Mouse (Mus musculus): ENCODE measurements around the gene Slc35g1. TPM values are rescaled to one million over a fixed set of nuclear protein-coding genes. Genes with fewer than 3 reads are reported as not detected.

The Slc35g1 gene
- polyA plus RNA-seq, 1 experiment from 2014 or later: 0.78 TPM

DNA sequence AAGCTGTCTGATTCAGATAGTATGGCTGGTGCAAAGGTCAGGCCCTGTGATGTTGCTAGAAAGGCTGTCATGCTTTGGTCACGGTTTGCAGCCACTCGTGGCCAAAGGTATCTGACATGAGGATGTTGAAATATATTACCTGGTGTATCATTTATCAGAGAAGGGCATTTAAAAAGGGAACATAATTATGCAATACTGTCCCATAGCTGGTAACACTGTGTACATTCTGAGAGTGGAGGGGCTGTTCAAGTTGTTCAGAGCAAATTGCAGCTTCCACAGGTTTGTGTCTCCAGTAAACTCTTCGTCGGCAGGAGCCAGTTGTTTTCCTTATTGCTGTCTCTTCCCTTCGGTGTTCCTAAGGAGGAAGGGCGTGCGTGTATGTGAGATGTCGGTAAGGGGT, 3.2 kb downstream of the Slc35g1 start:
- WGBS: 95% methylated on average over 8 of the region's 8 CpGs
- Histone ChIP-seq H3K4me1 (peaks cover 12% of the 10 kb centered on the region), H3K27ac (replicated peaks) (no peak overlapping the region), H3K27me3 (replicated peaks) (no peaks in the 10 kb centered on the region), H3K4me3 (replicated peaks) (no peak overlapping the region), H3K36me3 (no peaks in the 10 kb centered on the region), H3K9me3 (replicated peaks) (no peaks in the 10 kb centered on the region), H3K9ac (replicated peaks) (no peak overlapping the region), H3K4me2 (no peak overlapping the region)
- ATAC-seq (ENCODE audit: low FRiP score): no peak

DNA sequence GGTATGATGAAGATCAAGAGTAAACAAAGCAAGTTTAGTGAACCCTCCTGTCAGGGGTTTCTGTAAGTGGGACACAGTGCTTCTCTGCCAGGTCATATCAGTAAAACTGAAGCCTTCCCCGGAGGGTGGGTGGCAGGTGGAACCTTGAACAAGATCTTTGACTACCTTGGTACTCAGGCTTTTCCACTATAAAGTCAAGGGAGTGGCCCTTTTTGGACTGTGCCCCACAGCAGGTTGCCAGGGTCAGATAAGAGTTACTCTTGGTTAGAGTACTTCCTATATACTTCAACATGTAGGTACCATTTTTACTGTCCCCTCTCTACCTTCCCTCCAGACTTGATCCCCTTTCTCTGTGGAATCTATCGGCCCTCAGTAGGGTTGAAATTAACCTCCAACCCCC, 5.1 kb downstream of the Slc35g1 start:
- WGBS: 92% methylated on average over 2 of the region's 2 CpGs
- no peak overlapping the region for H3K27ac ChIP-seq (replicated peaks)
- ATAC-seq (ENCODE audit: low FRiP score): no peak

DNA sequence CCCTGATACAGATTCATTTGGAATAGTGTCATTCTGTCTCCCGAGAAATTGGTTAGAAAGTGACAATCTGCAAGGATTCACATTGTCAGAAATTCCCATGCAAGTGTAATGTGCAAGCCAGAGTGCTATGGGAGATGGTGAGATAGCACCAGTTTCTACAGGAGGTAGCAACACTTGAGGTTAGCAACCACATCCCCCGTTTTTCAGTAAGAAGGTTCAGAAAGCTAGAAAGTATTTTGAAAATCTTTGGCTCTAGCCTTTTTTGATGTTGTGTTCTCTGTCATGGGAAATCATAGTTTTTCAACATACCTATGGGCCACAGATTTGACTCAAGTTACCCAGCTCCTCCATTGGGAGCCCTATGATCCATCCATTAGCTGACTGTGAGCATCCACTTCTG, 5.6 kb downstream of the Slc35g1 start:
- no peaks in the 10 kb centered on the region for H3K27me3 ChIP-seq (replicated peaks)
- 99% methylated on average over 2 of the region's 2 CpGs for WGBS
- no peak overlapping the region for H3K27ac ChIP-seq (replicated peaks)
- H3K9ac ChIP-seq (replicated peaks): no peak overlapping the region
- no peak for ATAC-seq (ENCODE audit: low FRiP score)
- no peak overlapping the region for H3K4me2 ChIP-seq
- H3K36me3 ChIP-seq: no peaks in the 10 kb centered on the region
- H3K9me3 ChIP-seq (replicated peaks): no peaks in the 10 kb centered on the region
- H3K4me1 ChIP-seq: peaks cover 5% of the 10 kb centered on the region
- H3K4me3 ChIP-seq (replicated peaks): no peak overlapping the region

More for the DNA sequence above, 5.1 kb downstream of the Slc35g1 start:
- H3K9ac ChIP-seq (replicated peaks): no peak overlapping the region
- no peak overlapping the region for H3K4me3 ChIP-seq (replicated peaks)
- H3K4me1 ChIP-seq: peaks cover 7% of the 10 kb centered on the region
- H3K9me3 ChIP-seq (replicated peaks): no peaks in the 10 kb centered on the region
- no peaks in the 10 kb centered on the region for H3K36me3 ChIP-seq
- H3K27me3 ChIP-seq (replicated peaks): no peaks in the 10 kb centered on the region
- no peak overlapping the region for H3K4me2 ChIP-seq

DNA sequence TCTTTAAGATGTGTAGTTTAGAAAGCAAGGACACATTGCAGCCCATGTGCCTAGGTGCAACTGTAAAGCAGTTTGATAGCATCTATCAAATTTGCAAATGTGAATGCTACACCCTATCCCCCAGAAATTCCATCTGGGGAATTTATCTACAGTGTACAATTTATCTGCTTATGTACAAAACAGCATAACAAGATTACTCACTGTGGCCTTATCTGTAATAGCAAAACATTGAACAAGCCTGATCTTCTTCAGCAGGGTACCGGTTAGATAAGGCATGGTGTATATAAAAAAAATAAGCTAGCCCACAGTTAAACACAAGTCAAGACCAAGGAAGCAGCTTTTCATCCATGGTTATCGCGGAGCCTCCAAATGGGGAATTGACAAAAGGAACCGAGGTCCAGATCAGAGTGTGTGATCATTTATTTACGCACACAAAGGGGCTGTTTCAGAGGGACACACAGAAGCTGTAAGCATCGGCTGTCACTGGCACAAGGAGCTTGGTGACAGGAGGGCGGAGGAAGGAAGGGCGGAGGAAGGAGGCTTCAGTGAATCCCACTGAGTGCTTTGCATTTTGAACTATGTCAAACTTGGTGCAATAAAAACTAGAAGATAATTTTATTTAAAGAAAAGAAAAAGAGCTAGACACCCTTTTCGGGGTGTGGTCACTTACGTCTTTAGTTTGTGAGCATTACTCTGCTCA, 14.7 kb downstream of the Slc35g1 start:
- Histone ChIP-seq H3K4me3 (replicated peaks) (no peak overlapping the region), H3K27me3 (replicated peaks) (no peaks in the 10 kb centered on the region), H3K4me1 (no peaks in the 10 kb centered on the region), H3K4me2 (no peak overlapping the region), H3K27ac (replicated peaks) (no peak overlapping the region), H3K36me3 (no peaks in the 10 kb centered on the region), H3K9ac (replicated peaks) (no peak overlapping the region), H3K9me3 (replicated peaks) (no peaks in the 10 kb centered on the region)
- WGBS: 77% methylated on average over 10 of the region's 10 CpGs
- no peak for ATAC-seq (ENCODE audit: low FRiP score)

DNA sequence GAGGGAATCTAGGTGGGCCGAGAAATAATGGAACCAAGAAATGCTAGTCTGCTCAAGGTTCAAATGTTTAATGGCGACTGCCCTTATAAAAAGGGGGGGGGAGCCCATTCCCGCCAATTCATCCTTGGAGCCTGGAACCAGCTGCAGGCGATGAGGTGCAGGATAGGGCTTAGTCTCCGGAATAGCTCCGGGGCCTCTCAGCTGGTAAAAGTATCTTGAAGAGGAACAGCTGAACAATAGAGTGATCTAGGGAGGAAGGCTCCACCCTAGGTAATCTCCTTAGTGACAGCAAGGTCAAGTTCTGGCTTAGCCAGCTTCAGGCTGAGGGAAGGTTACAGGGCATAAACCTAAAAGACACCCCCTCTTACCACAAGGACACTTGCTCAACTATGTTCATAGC, 18.1 kb downstream of the Slc35g1 start:
- no peak overlapping the region for H3K9ac ChIP-seq (replicated peaks)
- no peaks in the 10 kb centered on the region for H3K36me3 ChIP-seq
- ATAC-seq (ENCODE audit: low FRiP score): no peak
- H3K4me1 ChIP-seq: no peaks in the 10 kb centered on the region; the same call in 1 of the 2 replicates
- H3K4me2 ChIP-seq: no peak overlapping the region
- no peak overlapping the region for H3K27ac ChIP-seq (replicated peaks)
- WGBS: 91% methylated on average over 6 of the region's 6 CpGs
- H3K27me3 ChIP-seq (replicated peaks): no peaks in the 10 kb centered on the region
- H3K4me3 ChIP-seq (replicated peaks): no peak overlapping the region
- H3K9me3 ChIP-seq (replicated peaks): no peaks in the 10 kb centered on the region

DNA sequence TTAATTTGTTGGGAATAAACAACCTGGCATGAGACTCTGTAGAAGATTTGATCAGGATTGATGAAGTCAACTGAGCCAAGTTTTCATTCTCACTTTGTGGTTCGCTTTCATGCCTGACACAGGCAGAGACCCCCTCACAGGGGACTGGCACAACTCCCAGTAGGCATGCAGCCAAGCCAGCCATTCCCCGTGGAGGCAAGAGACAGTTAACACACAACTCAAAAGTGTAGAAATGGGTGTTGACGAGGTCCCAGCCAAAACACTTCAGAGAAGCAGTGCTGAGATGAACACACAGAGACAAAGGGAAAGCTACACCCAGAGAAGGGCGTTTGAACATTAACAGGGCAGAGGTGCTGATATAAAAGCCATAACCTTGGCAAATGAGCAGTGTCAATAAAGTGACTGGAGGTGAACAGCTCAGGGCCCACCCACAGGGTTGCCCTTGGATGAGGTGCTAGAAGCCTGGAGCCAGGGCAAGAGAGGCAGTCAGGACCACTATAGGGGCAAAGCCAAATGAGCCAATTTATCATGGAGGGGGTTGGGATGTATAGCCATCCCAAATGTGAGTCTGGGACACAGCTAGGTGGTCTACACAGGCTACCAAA, 23.1 kb downstream of the Slc35g1 start:
- Histone ChIP-seq H3K4me2 (no peak overlapping the region), H3K36me3 (no peaks in the 10 kb centered on the region), H3K4me3 (replicated peaks) (no peak overlapping the region), H3K27ac (replicated peaks) (no peak overlapping the region), H3K27me3 (replicated peaks) (no peaks in the 10 kb centered on the region), H3K4me1 (no peaks in the 10 kb centered on the region; the same call in 1 of the 2 replicates), H3K9ac (replicated peaks) (no peak overlapping the region), H3K9me3 (replicated peaks) (no peaks in the 10 kb centered on the region)
- 52% methylated on average over 4 of the region's 4 CpGs for WGBS
- no peak for ATAC-seq (ENCODE audit: low FRiP score)

DNA sequence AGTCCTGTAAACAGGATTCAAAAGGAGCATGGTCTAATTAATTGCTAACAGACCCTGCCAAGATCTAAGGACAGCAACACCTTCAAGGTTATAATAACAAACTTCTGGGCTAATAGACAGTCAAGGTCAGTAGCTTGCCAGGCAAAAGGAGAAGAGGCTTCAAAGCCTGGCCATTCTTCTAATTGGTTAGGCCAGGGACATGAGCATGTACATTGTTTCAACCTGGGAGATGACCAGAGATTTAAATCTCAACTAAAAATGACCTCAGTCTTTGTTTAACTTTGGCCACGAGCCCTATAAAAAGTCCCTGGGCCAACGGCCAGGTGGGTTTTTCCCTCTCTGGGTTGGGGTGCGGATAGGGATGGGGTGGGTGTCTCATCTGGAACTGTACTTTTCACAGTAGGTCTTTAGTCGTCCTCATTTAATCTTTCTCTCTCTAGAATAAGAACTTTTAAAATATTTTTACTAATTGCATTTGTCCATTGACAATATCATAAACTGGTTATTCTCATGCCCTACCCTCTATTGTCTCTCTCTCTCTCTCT, 25.0 kb downstream of the Slc35g1 start:
- H3K4me2 ChIP-seq: no peak overlapping the region
- H3K27me3 ChIP-seq (replicated peaks): no peaks in the 10 kb centered on the region
- WGBS: 87% methylated on average over 4 of the region's 4 CpGs
- no peak for ATAC-seq (ENCODE audit: low FRiP score)
- no peak overlapping the region for H3K9ac ChIP-seq (replicated peaks)
- H3K4me1 ChIP-seq: no peaks in the 10 kb centered on the region; the same call in 1 of the 2 replicates
- no peak overlapping the region for H3K27ac ChIP-seq (replicated peaks)
- H3K4me3 ChIP-seq (replicated peaks): no peak overlapping the region
- H3K9me3 ChIP-seq (replicated peaks): no peaks in the 10 kb centered on the region
- H3K36me3 ChIP-seq: no peaks in the 10 kb centered on the region

DNA sequence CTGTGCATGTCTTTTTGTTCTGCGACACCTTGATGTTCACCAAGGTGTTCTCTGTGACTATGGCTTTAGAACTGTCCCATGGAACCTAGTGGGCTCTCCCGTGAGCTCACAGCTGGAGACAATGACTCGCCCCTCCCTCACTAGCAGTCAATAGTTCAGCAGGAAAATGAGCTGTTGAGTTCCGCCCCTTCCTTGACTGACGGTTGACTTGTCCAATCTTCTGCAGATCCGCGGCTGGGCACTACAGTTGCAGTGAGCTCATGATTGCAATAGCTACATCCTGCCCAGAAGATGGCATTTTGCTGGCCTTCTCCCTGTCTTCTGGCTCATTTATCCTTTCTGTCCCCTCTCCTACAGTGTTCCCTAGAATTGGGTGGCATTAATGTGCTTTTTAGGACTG, 25.7 kb downstream of the Slc35g1 start:
- no peaks in the 10 kb centered on the region for H3K9me3 ChIP-seq (replicated peaks)
- H3K36me3 ChIP-seq: no peaks in the 10 kb centered on the region
- 69% methylated on average over 7 of the region's 7 CpGs for WGBS
- H3K27me3 ChIP-seq (replicated peaks): no peaks in the 10 kb centered on the region
- no peak overlapping the region for H3K4me2 ChIP-seq
- H3K9ac ChIP-seq (replicated peaks): no peak overlapping the region
- H3K27ac ChIP-seq (replicated peaks): no peak overlapping the region
- no peaks in the 10 kb centered on the region; the same call in 1 of the 2 replicates for H3K4me1 ChIP-seq
- no peak overlapping the region for H3K4me3 ChIP-seq (replicated peaks)
- ATAC-seq (ENCODE audit: low FRiP score): no peak

DNA sequence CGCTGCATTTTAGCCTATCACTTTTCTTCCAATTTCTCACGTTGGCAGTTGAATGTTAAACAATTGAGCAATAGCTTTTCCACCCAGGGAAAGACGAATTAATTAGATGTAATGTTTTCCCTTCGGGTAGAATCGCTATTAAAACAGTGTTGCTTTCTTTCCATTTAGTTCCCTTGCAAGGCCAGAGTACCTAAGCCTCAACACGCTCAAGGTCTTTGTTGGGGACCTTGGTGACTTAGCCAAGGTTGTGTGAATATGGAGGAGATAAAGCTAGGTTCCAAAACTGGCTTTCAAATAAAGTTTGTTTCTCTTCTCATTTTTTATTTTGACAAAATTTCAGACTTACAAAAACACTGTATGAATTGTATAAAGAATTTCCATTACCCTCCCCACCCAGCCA, 27.1 kb downstream of the Slc35g1 start:
- H3K36me3 ChIP-seq: no peaks in the 10 kb centered on the region
- no peak for ATAC-seq (ENCODE audit: low FRiP score)
- no peak overlapping the region for H3K9ac ChIP-seq (replicated peaks)
- H3K9me3 ChIP-seq (replicated peaks): no peaks in the 10 kb centered on the region
- no peak overlapping the region for H3K4me2 ChIP-seq
- H3K4me3 ChIP-seq (replicated peaks): no peak overlapping the region
- no peaks in the 10 kb centered on the region; the same call in 1 of the 2 replicates for H3K4me1 ChIP-seq
- H3K27me3 ChIP-seq (replicated peaks): no peaks in the 10 kb centered on the region
- H3K27ac ChIP-seq (replicated peaks): no peak overlapping the region
- 49% methylated on average over 6 of the region's 6 CpGs for WGBS

DNA sequence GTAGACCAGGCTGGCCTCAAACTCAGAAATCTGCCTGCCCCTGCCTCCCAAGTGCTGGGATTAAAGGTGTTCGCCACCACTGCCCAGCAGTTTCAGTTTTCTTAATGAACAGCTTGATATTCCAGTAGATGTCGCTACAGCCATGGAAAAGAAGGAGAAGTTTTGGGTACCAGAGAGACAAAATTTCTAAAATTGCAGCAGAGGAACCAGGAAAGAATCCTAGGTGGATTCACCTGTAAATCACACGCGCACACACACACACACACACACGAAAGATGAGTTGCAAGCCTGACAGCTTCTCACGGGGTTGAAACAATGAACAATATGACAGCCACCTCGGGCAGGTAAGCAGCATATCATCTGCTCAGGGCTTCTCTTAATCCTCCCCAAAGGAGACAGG, 28.1 kb downstream of the Slc35g1 start:
- 32% methylated on average over 7 of the region's 7 CpGs for WGBS
- Histone ChIP-seq H3K4me3 (replicated peaks) (no peak overlapping the region), H3K27me3 (replicated peaks) (no peaks in the 10 kb centered on the region), H3K4me2 (no peak overlapping the region), H3K9me3 (replicated peaks) (no peaks in the 10 kb centered on the region), H3K36me3 (no peaks in the 10 kb centered on the region), H3K9ac (replicated peaks) (no peak overlapping the region), H3K4me1 (no peaks in the 10 kb centered on the region; the same call in 1 of the 2 replicates), H3K27ac (replicated peaks) (no peak overlapping the region)
- ATAC-seq (ENCODE audit: low FRiP score): no peak

DNA sequence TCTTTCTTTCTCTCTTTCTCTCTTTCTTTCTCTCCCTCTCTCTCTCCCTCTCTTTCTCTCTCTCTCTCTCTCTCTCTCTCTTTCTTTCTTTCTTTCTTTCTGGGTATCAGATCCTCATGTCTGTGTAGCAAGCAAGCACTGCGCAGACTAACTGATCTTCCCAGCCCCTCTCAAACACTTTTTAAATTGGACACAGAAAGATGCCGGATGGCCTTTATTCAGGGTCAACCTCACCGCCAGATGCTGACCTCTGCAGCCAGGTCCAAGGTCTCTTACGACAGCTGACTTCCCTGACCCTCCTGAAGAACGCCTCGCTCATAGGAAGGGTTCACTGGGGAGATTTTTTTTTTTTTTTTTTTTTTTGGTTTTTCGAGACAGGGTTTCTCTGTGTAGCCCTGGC, 28.8 kb downstream of the Slc35g1 start:
- Histone ChIP-seq H3K27ac (replicated peaks) (no peak overlapping the region), H3K9ac (replicated peaks) (no peak overlapping the region), H3K4me1 (no peaks in the 10 kb centered on the region), H3K4me2 (no peak overlapping the region), H3K27me3 (replicated peaks) (no peaks in the 10 kb centered on the region), H3K9me3 (replicated peaks) (no peaks in the 10 kb centered on the region), H3K4me3 (replicated peaks) (no peak overlapping the region), H3K36me3 (no peaks in the 10 kb centered on the region)
- WGBS: 91% methylated on average over 7 of the region's 7 CpGs
- ATAC-seq (ENCODE audit: low FRiP score): no peak

DNA sequence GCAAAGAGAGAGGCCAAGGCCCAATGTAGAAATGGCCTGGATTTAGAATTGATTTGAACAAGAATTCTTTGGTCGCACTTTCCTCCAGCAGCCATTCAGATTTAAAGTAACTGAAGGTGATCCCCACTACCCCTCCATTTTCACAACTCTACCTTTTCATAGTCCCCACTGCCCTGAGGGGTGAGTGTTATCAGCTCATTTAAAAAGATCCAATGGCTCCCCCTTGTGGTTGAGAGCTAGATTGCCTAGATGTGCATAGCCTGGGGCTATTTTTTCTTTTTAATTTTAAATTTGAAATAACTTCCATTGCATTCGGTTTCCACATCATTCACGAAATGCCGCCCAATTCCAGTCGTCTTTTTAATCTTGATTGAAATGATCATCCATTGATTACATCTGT, 33.5 kb downstream of the Slc35g1 start:
- H3K4me1 ChIP-seq: no peaks in the 10 kb centered on the region
- H3K4me3 ChIP-seq (replicated peaks): no peak overlapping the region
- no peak overlapping the region for H3K9ac ChIP-seq (replicated peaks)

More for the DNA sequence above, 33.5 kb downstream of the Slc35g1 start:
- H3K4me2 ChIP-seq: no peak overlapping the region
- no peak overlapping the region for H3K27ac ChIP-seq (replicated peaks)
- H3K9me3 ChIP-seq (replicated peaks): no peaks in the 10 kb centered on the region
- H3K27me3 ChIP-seq (replicated peaks): no peaks in the 10 kb centered on the region
- no peak for ATAC-seq (ENCODE audit: low FRiP score)
- no peaks in the 10 kb centered on the region for H3K36me3 ChIP-seq
- 48% methylated on average over 5 of the region's 5 CpGs for WGBS
